Mouse (Mus musculus): ENCODE data around the gene Ncor1.
"Not testable (repeated sequence)": the region's sequence is repeated elsewhere in the genome, so short reads cannot be mapped to it uniquely, and the experiment has no call there.

Gene Ncor1

GRCm38 (mm10) chr11:62458780-62459179, 439 bp upstream of the Ncor1 start:
- DNase-seq (ENCODE audit: low read depth, low spot score) = no peak

GRCm38 (mm10) chr11:62457891-62458270, 460 bp downstream of the Ncor1 start:
- DNase-seq (ENCODE audit: low read depth, low spot score) = no peak

DNA sequence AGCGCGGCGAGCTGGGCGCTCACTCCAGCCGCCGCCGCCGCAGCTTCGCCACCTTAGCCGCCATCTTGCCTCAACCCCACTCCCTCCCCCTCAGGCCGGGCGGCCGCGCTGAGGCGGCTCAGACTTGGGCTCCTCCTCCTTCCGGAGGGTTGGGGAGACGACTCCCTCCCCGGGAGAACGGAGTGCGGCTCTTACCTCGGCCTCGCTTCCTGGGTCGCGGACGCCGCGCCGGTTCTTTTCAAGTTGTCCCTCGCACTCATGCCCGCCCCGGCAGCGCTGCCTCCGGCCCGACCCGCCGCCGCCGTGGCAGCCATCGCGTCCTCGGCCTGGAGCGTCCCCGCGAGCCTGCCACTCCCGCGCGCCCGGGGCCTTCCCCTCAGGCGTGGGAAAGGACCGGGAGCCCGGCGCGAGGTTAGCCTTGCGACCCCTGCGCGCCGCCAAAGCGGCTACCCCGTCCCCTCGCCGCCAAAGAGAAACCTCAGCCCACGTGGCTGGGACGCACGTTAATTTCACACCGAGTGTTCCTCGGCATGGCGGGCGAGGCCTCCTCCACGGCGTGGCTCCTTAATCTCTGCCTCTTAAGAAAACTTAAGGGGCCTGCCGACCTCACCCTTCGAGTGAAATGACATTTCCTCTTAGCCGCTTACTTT, 975 bp downstream of the Ncor1 start:
- DNase-seq (ENCODE audit: low read depth, low spot score) = peak; percentile 75

DNA sequence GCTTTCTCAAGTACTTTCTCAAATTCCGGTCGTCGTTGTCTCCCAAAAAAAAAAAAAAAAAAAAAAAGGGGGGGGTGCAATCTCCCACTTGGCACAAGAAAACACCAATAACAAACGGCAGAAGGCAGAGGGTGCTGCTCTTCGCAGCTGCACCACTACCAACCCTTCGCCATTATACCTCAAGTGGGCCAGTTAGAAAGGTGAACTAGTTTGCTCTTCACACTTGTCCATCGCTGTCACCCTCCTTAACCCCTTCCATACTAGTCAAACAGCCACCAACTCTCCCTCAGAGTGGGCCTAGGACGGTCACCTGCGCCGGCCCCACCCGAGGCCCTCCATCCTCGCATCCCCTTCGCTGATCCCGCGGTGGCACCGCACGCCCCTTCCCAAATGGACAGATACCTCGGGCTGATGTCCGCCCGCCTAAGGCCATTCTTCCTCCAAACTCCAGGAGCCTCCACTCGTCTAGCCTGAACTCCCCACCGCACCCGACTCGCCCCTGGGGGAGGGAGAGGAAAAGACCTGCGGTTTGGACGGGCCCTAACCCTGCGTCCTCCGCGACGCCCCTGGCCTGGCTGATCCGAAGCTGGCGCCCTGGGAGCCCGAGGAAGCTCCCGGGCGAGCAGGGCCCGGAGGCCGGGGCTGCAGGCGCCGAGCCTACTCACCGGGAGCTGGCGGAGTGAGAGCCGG, 1.7 kb downstream of the Ncor1 start:
- DNase-seq (ENCODE audit: low read depth, low spot score) = no peak

GRCm38 (mm10) chr11:62456021-62456482, 2.3 kb downstream of the Ncor1 start:
- DNase-seq (ENCODE audit: low read depth, low spot score) = no peak

- DNase-seq (ENCODE audit: low read depth, low spot score) = no peak
Measured at GRCm38 (mm10) chr11:62455193-62455592, 3.1 kb downstream of the Ncor1 start.

- DNase-seq (ENCODE audit: low read depth, low spot score) = no peak
Measured at GRCm38 (mm10) chr11:62448971-62449370, 9.4 kb downstream of the Ncor1 start.

DNA sequence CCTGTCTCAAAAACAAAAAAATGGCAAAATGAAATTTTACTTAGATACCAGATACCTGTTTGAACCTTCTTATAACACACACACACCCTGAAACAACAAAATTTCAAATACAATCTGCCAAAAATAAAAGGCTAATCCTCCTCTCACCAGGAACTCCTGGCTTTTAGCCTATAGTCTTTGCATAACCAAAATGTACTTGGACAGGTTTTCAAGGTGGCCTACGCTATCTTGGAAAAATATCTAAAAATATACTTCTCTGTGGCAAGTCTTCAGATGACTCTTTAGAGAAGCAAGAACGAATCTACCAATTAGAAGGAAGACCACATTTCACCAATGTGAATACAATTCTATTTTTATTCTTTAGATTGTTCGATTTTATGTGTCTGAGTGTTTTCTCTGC, 12.5 kb downstream of the Ncor1 start:
- no peak for DNase-seq (ENCODE audit: low read depth, low spot score)

GRCm38 (mm10) chr11:62440670-62441315, 17.5 kb downstream of the Ncor1 start:
- no peak for DNase-seq (ENCODE audit: low read depth, low spot score)

DNA sequence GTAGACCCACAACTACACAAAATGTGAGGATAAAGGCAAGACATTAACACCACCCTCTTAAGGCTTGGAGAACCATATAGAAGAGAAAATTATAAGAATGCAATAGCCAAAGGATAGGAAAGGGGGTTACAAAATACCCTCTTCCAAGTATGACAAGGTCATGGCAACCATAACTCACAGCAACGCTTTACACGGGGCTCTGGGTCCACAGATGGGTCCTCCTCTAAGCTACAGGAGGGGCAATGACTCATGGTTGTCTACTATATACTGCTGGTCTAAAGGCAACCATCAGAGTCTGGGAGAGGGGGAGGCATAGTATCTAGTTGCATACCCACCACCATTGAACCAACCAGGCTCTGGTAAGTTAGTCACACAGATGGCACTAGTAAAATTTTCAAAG, 26.1 kb downstream of the Ncor1 start:
- DNase-seq (ENCODE audit: low read depth, low spot score) = no peak

GRCm38 (mm10) chr11:62427105-62427504, 31.2 kb downstream of the Ncor1 start:
- no peak for DNase-seq (ENCODE audit: low read depth, low spot score)

DNA sequence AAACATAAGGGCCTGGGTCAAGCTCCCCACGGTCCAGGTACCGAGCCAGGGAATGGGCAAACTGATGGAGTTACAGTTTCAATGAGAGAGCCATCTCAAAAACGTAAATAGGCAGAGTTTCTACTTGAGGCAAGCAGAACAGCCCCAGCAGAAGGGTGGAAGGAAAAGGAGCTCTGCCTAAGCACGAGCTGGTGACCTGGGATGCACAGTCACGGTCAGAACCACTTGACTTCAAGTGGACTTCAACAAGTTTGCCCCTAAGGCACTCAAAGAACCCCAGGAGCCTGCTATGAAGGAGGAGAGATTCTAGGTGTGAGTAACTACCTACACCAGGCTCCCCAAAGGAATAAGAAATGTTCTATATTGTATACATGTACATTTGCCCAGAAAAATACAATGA, 32.1 kb downstream of the Ncor1 start:
- no peak for DNase-seq (ENCODE audit: low read depth, low spot score)

GRCm38 (mm10) chr11:62424525-62424924, 33.8 kb downstream of the Ncor1 start:
- DNase-seq (ENCODE audit: low read depth, low spot score) = no peak

DNA sequence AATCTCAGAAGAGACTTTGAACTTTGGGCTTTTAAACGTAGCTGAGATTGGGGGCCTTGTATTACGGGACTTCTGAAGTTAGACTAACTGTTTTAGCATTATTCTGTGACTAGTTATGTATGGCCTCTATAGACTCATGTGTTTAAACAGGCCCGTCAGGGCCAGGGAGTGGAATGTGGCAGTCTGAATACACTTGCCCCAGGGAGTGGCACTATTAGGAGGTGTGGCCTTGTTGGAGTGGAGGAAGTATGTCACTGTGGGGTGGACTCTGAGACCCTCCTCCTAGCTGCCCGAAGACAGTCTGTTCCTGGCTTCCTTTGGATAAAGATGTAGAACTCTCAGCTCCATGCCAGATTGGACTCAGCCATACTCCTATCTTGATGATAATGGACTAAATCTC, 43.3 kb downstream of the Ncor1 start:
- DNase-seq (ENCODE audit: low read depth, low spot score) = no peak

GRCm38 (mm10) chr11:62409611-62410010, 48.7 kb downstream of the Ncor1 start:
- no peak for DNase-seq (ENCODE audit: low read depth, low spot score)

GRCm38 (mm10) chr11:62408848-62409247, 49.5 kb downstream of the Ncor1 start:
- peak; percentile 18 for DNase-seq (ENCODE audit: low read depth, low spot score)

DNA sequence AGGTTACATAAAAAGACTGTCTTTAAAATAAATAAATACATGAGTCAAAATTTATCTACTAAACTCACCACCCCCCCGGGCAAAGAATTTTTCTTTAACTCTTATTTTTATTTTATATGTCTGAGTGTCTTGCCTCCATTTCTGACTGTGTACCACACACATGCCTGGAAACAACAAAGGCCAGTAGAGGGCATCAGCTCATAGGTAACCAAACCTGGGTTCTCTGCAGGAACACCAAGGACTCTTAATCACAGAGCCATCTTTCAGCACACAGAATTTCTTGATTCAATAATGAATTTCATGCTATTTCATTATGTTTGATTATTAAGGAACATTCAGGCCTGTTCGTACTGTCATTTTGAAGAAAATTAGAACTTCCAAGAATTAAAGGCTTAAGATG, 61.9 kb downstream of the Ncor1 start:
- DNase-seq (ENCODE audit: low read depth, low spot score) = peak; percentile 8

- DNase-seq (ENCODE audit: low read depth, low spot score) = no peak
Measured at GRCm38 (mm10) chr11:62388331-62388679, 70.0 kb downstream of the Ncor1 start.

DNA sequence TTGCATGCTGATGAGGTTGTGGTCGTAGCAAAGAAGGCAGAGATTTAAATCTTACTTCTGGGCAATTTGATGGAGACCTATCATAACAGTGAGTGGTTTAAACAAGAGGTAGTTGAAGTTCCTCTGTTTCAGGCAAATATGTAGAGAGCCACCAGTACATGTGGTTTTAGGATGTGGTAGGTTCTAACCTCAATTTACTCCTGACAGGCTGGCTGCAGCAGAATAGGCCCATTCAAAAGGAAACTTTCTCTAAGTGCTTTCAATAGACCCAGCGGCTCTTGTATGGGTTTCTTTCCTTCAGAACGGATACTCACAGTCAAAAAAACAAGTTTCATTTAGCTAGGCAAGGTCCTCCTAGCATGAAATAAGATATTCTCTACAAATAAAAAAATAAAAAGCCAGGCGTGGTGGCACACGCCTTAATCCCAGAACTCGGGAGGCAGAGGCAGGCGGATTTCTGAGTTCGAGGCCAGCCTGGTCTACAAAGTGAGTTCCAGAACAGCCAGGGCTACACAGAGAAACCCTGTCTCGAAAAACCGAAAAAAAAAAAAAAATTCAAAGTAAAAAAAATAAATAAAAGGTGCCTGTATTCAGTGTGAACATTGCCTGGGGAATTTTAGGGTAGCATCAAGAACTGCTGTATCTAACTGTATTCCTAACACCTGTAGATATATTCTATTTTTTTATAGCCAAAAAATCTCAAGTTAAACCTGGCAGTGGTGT, 70.6 kb downstream of the Ncor1 start:
- DNase-seq (ENCODE audit: low read depth, low spot score) = no peak

- not testable (repeated sequence) for DNase-seq (ENCODE audit: low read depth, low spot score)
Measured at GRCm38 (mm10) chr11:62377202-62377851, 81.0 kb downstream of the Ncor1 start.

DNA sequence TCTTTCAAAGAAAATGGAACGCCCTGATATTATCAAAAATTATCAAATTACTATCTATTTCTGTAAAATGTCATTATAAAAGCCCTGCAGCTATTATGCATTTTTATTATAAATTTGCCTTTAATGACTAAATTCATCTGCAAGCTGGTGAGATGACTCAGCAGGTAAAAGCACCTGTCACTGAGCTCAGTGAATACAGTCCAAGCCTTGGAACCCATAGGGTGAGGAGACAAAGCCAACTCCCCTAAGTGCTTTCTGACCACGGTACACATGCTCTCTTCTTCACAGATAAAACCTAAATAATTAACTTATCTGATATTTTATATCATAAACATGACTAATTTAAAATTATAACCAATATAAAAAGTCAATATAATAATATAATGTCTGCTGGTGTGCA, 86.6 kb downstream of the Ncor1 start:
- no peak for DNase-seq (ENCODE audit: low read depth, low spot score)

DNA sequence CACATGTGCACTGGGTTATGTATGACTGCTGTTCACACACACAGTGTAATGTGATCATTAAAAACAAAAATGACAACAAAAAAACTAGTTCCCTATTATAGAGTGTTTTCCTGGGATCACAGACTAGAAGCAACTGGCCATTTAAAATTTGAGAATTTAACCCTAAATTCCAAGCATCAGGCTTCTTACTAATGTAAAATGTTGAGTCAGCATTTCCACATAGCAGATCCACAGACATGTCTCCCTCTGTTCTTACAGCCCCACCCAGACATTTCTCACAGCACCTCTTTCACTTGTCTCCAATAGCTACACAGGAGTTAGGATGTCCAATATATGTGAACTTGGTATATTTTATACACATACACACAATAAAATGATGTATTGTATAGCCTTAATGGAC, 88.4 kb downstream of the Ncor1 start:
- DNase-seq (ENCODE audit: low read depth, low spot score) = no peak
